Mouse (Mus musculus): ENCODE measurements around the gene Pm20d1. TPM values are rescaled to one million over a fixed set of nuclear protein-coding genes. Genes with fewer than 3 reads are reported as not detected.

Pm20d1 gene
- polyA plus RNA-seq, 1 experiment from 2014 or later = 2.1 TPM

GRCm38 (mm10) chr1:131820887-131821328 lies 23.7 kb downstream of the Pm20d1 start:
- WGBS = 77% methylated on average over 10 of the region's 10 CpGs
- H3K4me1 ChIP-seq (ENCODE audit: control insufficient read depth, insufficient read depth, low read length) = no peaks in the 10 kb centered on the region
- ATAC-seq (ENCODE audit: low FRiP score, low TSS enrichment) = no peak

GRCm38 (mm10) chr1:131822292-131822691 lies 25.1 kb downstream of the Pm20d1 start:
- ATAC-seq (ENCODE audit: low FRiP score, low TSS enrichment) = no peak
- Histone ChIP-seq H3K27me3 (ENCODE audit: control insufficient read depth, insufficient read depth, low read length) (no peaks in the 10 kb centered on the region), H3K9ac (ENCODE audit: low read depth, low read length) (no peak overlapping the region), H3K9me3 (ENCODE audit: control insufficient read depth, low read length) (no peaks in the 10 kb centered on the region), H3K36me3 (ENCODE audit: control insufficient read depth, insufficient read depth, low read length) (no peaks in the 10 kb centered on the region), H3K4me1 (ENCODE audit: control insufficient read depth, insufficient read depth, low read length) (no peaks in the 10 kb centered on the region), H3K4me2 (replicated peaks; ENCODE audit: low read depth, low read length) (no peak overlapping the region), H3K27ac (ENCODE audit: low read depth, low read length) (no peak overlapping the region), H3K4me3 (ENCODE audit: low read length) (no peak overlapping the region)
- WGBS = 81% methylated on average over 8 of the region's 8 CpGs

More at GRCm38 (mm10) chr1:131820887-131821328, 23.7 kb downstream of the Pm20d1 start:
- Histone ChIP-seq H3K36me3 (ENCODE audit: control insufficient read depth, insufficient read depth, low read length) (no peaks in the 10 kb centered on the region), H3K27me3 (ENCODE audit: control insufficient read depth, insufficient read depth, low read length) (no peaks in the 10 kb centered on the region), H3K27ac (ENCODE audit: low read depth, low read length) (no peak overlapping the region), H3K4me3 (ENCODE audit: low read length) (no peak overlapping the region), H3K9ac (ENCODE audit: low read depth, low read length) (no peak overlapping the region), H3K4me2 (replicated peaks; ENCODE audit: low read depth, low read length) (no peak overlapping the region), H3K9me3 (ENCODE audit: control insufficient read depth, low read length) (no peaks in the 10 kb centered on the region)

DNA sequence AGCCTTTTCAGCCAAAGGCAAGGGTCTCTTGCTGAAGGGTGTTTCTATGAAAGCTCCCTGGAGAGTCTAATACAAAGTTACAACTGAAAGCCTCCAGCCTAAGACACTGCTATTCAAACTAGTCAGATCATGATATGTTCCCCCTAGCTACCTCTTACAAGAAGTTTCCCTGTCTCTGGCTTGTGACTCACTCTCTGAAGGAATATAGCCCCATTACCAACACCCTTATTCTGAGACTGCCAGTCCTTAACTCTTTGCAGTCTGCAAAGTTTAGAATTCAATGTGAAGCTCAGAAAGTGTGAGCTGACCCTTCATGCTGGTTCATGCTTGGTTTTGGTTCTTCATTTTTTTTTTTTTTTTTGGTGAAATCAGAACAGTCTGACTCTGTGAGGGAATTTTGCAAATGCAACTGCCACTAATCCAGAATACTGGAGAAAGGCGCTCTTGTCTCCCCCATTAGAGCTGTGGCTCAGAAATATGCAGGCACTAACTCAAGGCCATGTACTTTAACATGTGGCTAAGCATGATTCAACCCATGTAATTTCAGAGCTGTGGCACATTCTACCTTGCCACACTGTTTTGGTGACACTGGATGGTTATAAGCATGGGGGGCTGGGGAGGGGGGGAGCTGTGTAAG lies 25.8 kb downstream of the Pm20d1 start:
- Histone ChIP-seq H3K36me3 (ENCODE audit: control insufficient read depth, insufficient read depth, low read length) (no peaks in the 10 kb centered on the region), H3K9ac (ENCODE audit: low read depth, low read length) (no peak overlapping the region), H3K4me3 (ENCODE audit: low read length) (no peak overlapping the region), H3K4me1 (ENCODE audit: control insufficient read depth, insufficient read depth, low read length) (no peaks in the 10 kb centered on the region), H3K27me3 (ENCODE audit: control insufficient read depth, insufficient read depth, low read length) (no peaks in the 10 kb centered on the region), H3K27ac (ENCODE audit: low read depth, low read length) (no peak overlapping the region), H3K9me3 (ENCODE audit: control insufficient read depth, low read length) (no peaks in the 10 kb centered on the region), H3K4me2 (replicated peaks; ENCODE audit: low read depth, low read length) (no peak overlapping the region)
- 93% methylated on average over 1 of the region's 1 CpGs for WGBS
- no peak for ATAC-seq (ENCODE audit: low FRiP score, low TSS enrichment)

GRCm38 (mm10) chr1:131823563-131823962 lies 26.4 kb downstream of the Pm20d1 start:
- H3K4me1 ChIP-seq (ENCODE audit: control insufficient read depth, insufficient read depth, low read length) = no peaks in the 10 kb centered on the region
- WGBS = 23% methylated on average over 5 of the region's 5 CpGs
- H3K4me3 ChIP-seq (ENCODE audit: low read length) = no peak overlapping the region
- no peak overlapping the region for H3K27ac ChIP-seq (ENCODE audit: low read depth, low read length)
- H3K36me3 ChIP-seq (ENCODE audit: control insufficient read depth, insufficient read depth, low read length) = no peaks in the 10 kb centered on the region
- no peak for ATAC-seq (ENCODE audit: low FRiP score, low TSS enrichment)
- no peaks in the 10 kb centered on the region for H3K9me3 ChIP-seq (ENCODE audit: control insufficient read depth, low read length)
- no peak overlapping the region for H3K4me2 ChIP-seq (replicated peaks; ENCODE audit: low read depth, low read length)
- H3K27me3 ChIP-seq (ENCODE audit: control insufficient read depth, insufficient read depth, low read length) = no peaks in the 10 kb centered on the region
- H3K9ac ChIP-seq (ENCODE audit: low read depth, low read length) = no peak overlapping the region

- H3K4me1 ChIP-seq (ENCODE audit: control insufficient read depth, insufficient read depth, low read length) = peaks cover 7% of the 10 kb centered on the region
- no peak overlapping the region for H3K27ac ChIP-seq (ENCODE audit: low read depth, low read length)
- no peaks in the 10 kb centered on the region for H3K9me3 ChIP-seq (ENCODE audit: control insufficient read depth, low read length)
- H3K27me3 ChIP-seq (ENCODE audit: control insufficient read depth, insufficient read depth, low read length) = no peaks in the 10 kb centered on the region
- no peak overlapping the region for H3K4me3 ChIP-seq (ENCODE audit: low read length)
- WGBS = 85% methylated on average over 11 of the region's 11 CpGs
- ATAC-seq (ENCODE audit: low FRiP score, low TSS enrichment) = no peak
- no peaks in the 10 kb centered on the region for H3K36me3 ChIP-seq (ENCODE audit: control insufficient read depth, insufficient read depth, low read length)
- H3K4me2 ChIP-seq (replicated peaks; ENCODE audit: low read depth, low read length) = no peak overlapping the region
- H3K9ac ChIP-seq (ENCODE audit: low read depth, low read length) = no peak overlapping the region
Observed at GRCm38 (mm10) chr1:131824528-131825181, 27.5 kb downstream of the Pm20d1 start.

GRCm38 (mm10) chr1:131827207-131827786 lies 30.1 kb downstream of the Pm20d1 start, which contains the start of gene Slc41a1:
TSS of gene Slc41a1 (plus strand) at chr1:131827493.
- Histone ChIP-seq H3K27ac (ENCODE audit: low read depth, low read length) (peak within 1 kb of the TSS; percentile 77), H3K9me3 (ENCODE audit: control insufficient read depth, low read length) (no peaks in the 10 kb centered on the region), H3K4me1 (ENCODE audit: control insufficient read depth, insufficient read depth, low read length) (peaks cover 7% of the 10 kb centered on the region), H3K27me3 (ENCODE audit: control insufficient read depth, insufficient read depth, low read length) (no peaks in the 10 kb centered on the region), H3K9ac (ENCODE audit: low read depth, low read length) (peak within 1 kb of the TSS; percentile 72), H3K4me2 (replicated peaks; ENCODE audit: low read depth, low read length) (peak within 1 kb of the TSS; percentile 57), H3K36me3 (ENCODE audit: control insufficient read depth, insufficient read depth, low read length) (peaks cover 9% of the 10 kb centered on the region; the same call in 1 of the 2 replicates), H3K4me3 (ENCODE audit: low read length) (peak within 1 kb of the TSS; percentile 71)
- WGBS = 1% methylated on average over 25 of the region's 25 CpGs
- ATAC-seq (ENCODE audit: low FRiP score, low TSS enrichment) = peak; percentile 12

DNA sequence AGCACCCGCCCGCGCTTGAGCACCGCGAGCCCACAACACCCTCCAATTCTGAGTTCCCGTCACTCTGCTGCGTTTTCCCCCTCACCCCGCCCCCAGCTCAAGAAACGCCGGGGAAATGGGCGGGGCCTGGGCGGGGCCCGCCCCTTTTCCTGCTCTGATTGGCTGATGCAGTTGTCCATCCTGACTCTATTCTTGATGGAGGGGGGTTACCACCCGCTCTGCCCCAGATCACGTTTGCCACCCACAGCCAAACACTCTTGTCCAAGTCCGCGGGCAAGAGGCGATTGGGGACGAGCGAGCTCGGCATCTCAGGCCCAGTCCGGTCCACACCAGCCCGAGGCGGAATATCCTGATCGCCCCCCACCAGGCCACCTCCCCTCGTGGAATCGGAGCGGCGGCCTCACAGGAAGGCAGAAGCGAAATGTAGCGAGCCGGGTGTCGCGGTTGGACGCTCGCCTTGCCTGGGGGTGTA lies 30.6 kb downstream of the Pm20d1 start:
- Histone ChIP-seq H3K27ac (ENCODE audit: low read depth, low read length) (peak overlapping the region; percentile 77), H3K36me3 (ENCODE audit: control insufficient read depth, insufficient read depth, low read length) (peaks cover 12% of the 10 kb centered on the region; the same call in 1 of the 2 replicates), H3K4me3 (ENCODE audit: low read length) (peak overlapping the region; percentile 71), H3K4me2 (replicated peaks; ENCODE audit: low read depth, low read length) (peak overlapping the region; percentile 57), H3K4me1 (ENCODE audit: control insufficient read depth, insufficient read depth, low read length) (peaks cover 7% of the 10 kb centered on the region), H3K9me3 (ENCODE audit: control insufficient read depth, low read length) (no peaks in the 10 kb centered on the region), H3K27me3 (ENCODE audit: control insufficient read depth, insufficient read depth, low read length) (no peaks in the 10 kb centered on the region), H3K9ac (ENCODE audit: low read depth, low read length) (peak overlapping the region; percentile 72)
- WGBS = under 1% methylated on average over 36 of the region's 36 CpGs
- ATAC-seq (ENCODE audit: low FRiP score, low TSS enrichment) = peak; percentile 94

- peaks cover 16% of the 10 kb centered on the region; the same call in 1 of the 2 replicates for H3K36me3 ChIP-seq (ENCODE audit: control insufficient read depth, insufficient read depth, low read length)
- H3K9me3 ChIP-seq (ENCODE audit: control insufficient read depth, low read length) = no peaks in the 10 kb centered on the region
- peaks cover 7% of the 10 kb centered on the region for H3K4me1 ChIP-seq (ENCODE audit: control insufficient read depth, insufficient read depth, low read length)
- ATAC-seq (ENCODE audit: low FRiP score, low TSS enrichment) = peak; percentile 77
- no peaks in the 10 kb centered on the region for H3K27me3 ChIP-seq (ENCODE audit: control insufficient read depth, insufficient read depth, low read length)
- H3K27ac ChIP-seq (ENCODE audit: low read depth, low read length) = peak overlapping the region; percentile 77
- peak overlapping the region; percentile 57 for H3K4me2 ChIP-seq (replicated peaks; ENCODE audit: low read depth, low read length)
- 1% methylated on average over 20 of the region's 22 CpGs for WGBS
- peak overlapping the region; percentile 71 for H3K4me3 ChIP-seq (ENCODE audit: low read length)
- peak overlapping the region; percentile 72 for H3K9ac ChIP-seq (ENCODE audit: low read depth, low read length)
Observed at GRCm38 (mm10) chr1:131828297-131829126, 31.3 kb downstream of the Pm20d1 start.

All from kidney, embryonic 14.5 days (tissue).